Mouse (Mus musculus): ENCODE measurements around the gene Gcnt7. TPM values are rescaled to one million over a fixed set of nuclear protein-coding genes. Genes with fewer than 3 reads are reported as not detected.

Gcnt7 gene
- polyA plus RNA-seq, 1 experiment from 2014 or later = 2.8 TPM

DNA sequence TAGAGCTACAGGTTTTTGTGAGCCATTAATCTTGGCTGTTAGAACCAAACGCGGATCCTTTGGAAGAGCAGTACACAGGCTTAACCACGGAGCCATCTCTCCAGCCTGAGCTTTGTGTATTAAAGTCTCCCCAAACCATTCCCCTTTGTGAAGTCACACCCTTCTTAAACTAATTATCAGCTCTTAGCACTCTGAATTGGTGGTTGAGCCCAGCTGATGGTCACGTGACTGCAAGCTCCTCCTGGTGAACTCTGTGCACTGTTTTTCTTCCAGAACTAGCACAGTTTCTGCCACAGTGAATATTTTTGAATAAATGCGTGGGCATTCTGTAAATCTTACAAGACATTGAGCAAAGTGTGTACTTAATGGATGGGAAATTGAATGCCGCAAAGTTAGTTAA is 17.2 kb downstream of the Gcnt7 start:
- peaks cover 5% of the 10 kb centered on the region; the same call in 1 of the 2 replicates for H3K36me3 ChIP-seq (ENCODE audit: control insufficient read depth, insufficient read depth)
- H3K27me3 ChIP-seq (replicated peaks; ENCODE audit: control insufficient read depth, insufficient read depth, low read length) = no peaks in the 10 kb centered on the region
- 32% methylated on average over 6 of the region's 6 CpGs for WGBS
- peak overlapping the region; percentile 64 for H3K4me3 ChIP-seq (replicated peaks; ENCODE audit: low read length)
- peak overlapping the region; percentile 71 for H3K4me2 ChIP-seq (ENCODE audit: low read length)
- peaks cover 23% of the 10 kb centered on the region for H3K4me1 ChIP-seq (replicated peaks; ENCODE audit: control insufficient read depth, insufficient read depth, low read length)
- H3K9me3 ChIP-seq (ENCODE audit: control insufficient read depth, low read length) = no peaks in the 10 kb centered on the region
- H3K9ac ChIP-seq (replicated peaks; ENCODE audit: low read depth, low read length) = peak overlapping the region; percentile 61
- H3K27ac ChIP-seq (ENCODE audit: low read length) = no peak overlapping the region
- ATAC-seq = no peak

DNA sequence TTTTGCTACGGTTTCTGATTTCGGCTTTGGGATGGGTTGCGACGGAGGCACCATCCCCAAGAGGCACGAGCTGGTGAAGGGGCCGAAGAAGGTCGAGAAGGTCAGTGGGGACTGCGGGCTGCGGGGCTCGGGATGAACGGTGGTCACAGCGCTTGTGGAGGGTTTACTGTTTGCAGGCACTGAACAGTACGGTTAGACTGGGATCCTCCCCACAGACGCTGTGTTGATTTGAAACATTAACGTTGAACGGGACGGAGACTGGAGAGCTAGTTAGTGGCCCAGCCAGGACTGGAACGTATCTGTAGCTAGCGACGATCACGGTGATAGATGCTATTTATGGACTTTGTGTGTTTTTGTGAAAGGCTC is 17.8 kb downstream of the Gcnt7 start:
- H3K36me3 ChIP-seq (ENCODE audit: control insufficient read depth, insufficient read depth) = 0 out of 2 replicates have a peak, but pooled peaks cover 1% of the 10 kb centered on the region
- peak overlapping the region; percentile 64 for H3K4me3 ChIP-seq (replicated peaks; ENCODE audit: low read length)
- H3K9me3 ChIP-seq (ENCODE audit: control insufficient read depth, low read length) = no peaks in the 10 kb centered on the region
- H3K4me1 ChIP-seq (replicated peaks; ENCODE audit: control insufficient read depth, insufficient read depth, low read length) = peaks cover 23% of the 10 kb centered on the region
- H3K9ac ChIP-seq (replicated peaks; ENCODE audit: low read depth, low read length) = peak overlapping the region; percentile 61
- peak overlapping the region; percentile 29; the same call in 1 of the 2 replicates for H3K27ac ChIP-seq (ENCODE audit: low read length)
- no peaks in the 10 kb centered on the region for H3K27me3 ChIP-seq (replicated peaks; ENCODE audit: control insufficient read depth, insufficient read depth, low read length)
- under 1% methylated on average over 21 of the region's 21 CpGs for WGBS
- peak overlapping the region; percentile 71 for H3K4me2 ChIP-seq (ENCODE audit: low read length)
- ATAC-seq = peak; percentile 70

DNA sequence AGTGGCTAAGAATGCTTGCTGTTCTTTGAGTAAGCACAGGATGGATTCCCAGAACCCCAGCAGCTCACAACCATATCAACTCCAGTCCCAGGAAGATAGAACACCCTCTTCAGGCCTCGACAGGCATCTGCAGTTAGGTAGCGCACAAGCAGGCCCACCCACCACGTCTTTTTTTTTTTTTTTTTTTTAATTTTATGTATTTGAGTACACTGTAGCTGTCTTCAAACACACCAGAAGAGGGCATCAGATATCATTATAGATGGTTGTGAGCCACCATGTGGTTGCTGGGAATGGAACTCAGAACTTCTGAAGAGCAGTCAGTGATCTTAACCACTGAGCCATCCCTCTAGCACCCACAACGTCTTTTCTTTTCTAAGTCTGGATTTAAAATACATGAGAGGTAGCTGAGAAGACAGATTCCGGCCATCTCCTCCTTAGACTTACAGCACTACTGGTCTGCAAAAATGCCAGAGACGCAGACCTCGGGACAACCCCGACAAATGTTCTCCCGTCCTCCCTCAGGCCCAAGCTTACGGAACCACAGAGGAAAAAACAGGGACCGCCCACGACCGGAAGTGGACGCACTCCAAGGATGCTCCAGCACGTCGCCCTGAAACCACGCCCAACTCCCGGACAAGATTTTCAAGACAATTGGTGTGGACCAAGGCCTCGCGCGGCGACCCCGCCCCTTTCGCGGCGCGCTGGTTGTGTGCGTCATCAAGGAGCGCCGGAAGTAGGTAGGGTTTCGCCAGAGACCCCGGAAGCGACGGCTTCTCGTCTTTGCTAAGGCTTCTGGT is 18.4 kb downstream of the Gcnt7 start, which contains the start of gene Rtf2:
TSS of gene Rtf2 (plus strand) at position 714 of the 797 bp plus-strand sequence.
- Histone ChIP-seq H3K4me2 (ENCODE audit: low read length) (peak within 1 kb of the TSS; percentile 71), H3K36me3 (ENCODE audit: control insufficient read depth, insufficient read depth) (no peaks in the 10 kb centered on the region), H3K27me3 (replicated peaks; ENCODE audit: control insufficient read depth, insufficient read depth, low read length) (no peaks in the 10 kb centered on the region), H3K9me3 (ENCODE audit: control insufficient read depth, low read length) (no peaks in the 10 kb centered on the region), H3K4me3 (replicated peaks; ENCODE audit: low read length) (peak within 1 kb of the TSS; percentile 64), H3K4me1 (replicated peaks; ENCODE audit: control insufficient read depth, insufficient read depth, low read length) (peaks cover 23% of the 10 kb centered on the region), H3K9ac (replicated peaks; ENCODE audit: low read depth, low read length) (peak within 1 kb of the TSS; percentile 72), H3K27ac (ENCODE audit: low read length) (peak within 1 kb of the TSS; percentile 82)
- WGBS = 3% methylated on average over 35 of the region's 35 CpGs
- ATAC-seq = peak; percentile 95

- H3K9ac ChIP-seq (replicated peaks; ENCODE audit: low read depth, low read length) = no peak overlapping the region
- ATAC-seq = no peak
- no peaks in the 10 kb centered on the region for H3K27me3 ChIP-seq (replicated peaks; ENCODE audit: control insufficient read depth, insufficient read depth, low read length)
- H3K36me3 ChIP-seq (ENCODE audit: control insufficient read depth, insufficient read depth) = no peaks in the 10 kb centered on the region
- no peak overlapping the region for H3K27ac ChIP-seq (ENCODE audit: low read length)
- peaks cover 21% of the 10 kb centered on the region for H3K4me1 ChIP-seq (replicated peaks; ENCODE audit: control insufficient read depth, insufficient read depth, low read length)
- H3K4me3 ChIP-seq (replicated peaks; ENCODE audit: low read length) = no peak overlapping the region
- WGBS = 73% methylated on average over 16 of the region's 16 CpGs
- no peaks in the 10 kb centered on the region for H3K9me3 ChIP-seq (ENCODE audit: control insufficient read depth, low read length)
- H3K4me2 ChIP-seq (ENCODE audit: low read length) = no peak overlapping the region
These were observed 20.9 kb downstream of the Gcnt7 start for GRCm38 (mm10) chr2:172437371-172437952.

GRCm38 (mm10) chr2:172433746-172434145 is 24.6 kb downstream of the Gcnt7 start:
- no peak overlapping the region for H3K4me2 ChIP-seq (ENCODE audit: low read length)
- H3K4me1 ChIP-seq (replicated peaks; ENCODE audit: control insufficient read depth, insufficient read depth, low read length) = no peaks in the 10 kb centered on the region
- no peaks in the 10 kb centered on the region for H3K27me3 ChIP-seq (replicated peaks; ENCODE audit: control insufficient read depth, insufficient read depth, low read length)
- H3K27ac ChIP-seq (ENCODE audit: low read length) = no peak overlapping the region
- no peak overlapping the region for H3K4me3 ChIP-seq (replicated peaks; ENCODE audit: low read length)
- no peaks in the 10 kb centered on the region for H3K36me3 ChIP-seq (ENCODE audit: control insufficient read depth, insufficient read depth)
- no peak for ATAC-seq
- WGBS = 57% methylated on average over 5 of the region's 5 CpGs
- no peak overlapping the region for H3K9ac ChIP-seq (replicated peaks; ENCODE audit: low read depth, low read length)
- no peaks in the 10 kb centered on the region for H3K9me3 ChIP-seq (ENCODE audit: control insufficient read depth, low read length)

DNA sequence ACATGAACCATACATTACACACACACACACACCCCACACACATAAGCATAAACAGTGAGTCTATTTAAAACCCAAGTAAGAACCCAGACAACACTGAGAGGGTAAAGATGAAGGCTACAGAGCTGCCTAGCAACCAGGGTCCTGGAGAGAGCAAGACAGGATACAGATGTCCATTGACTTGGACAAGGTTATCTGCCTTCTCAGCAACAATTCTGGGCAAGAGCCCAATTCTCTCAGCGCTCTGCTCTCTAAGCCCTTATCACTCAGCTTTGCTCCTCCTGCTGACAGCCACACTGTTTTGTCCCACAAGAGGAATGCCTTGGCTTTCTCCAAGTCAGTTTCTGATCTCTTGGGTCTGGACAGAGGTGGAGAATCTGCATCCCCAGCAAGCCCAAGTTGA is 27.8 kb downstream of the Gcnt7 start:
- Histone ChIP-seq H3K4me2 (ENCODE audit: low read length) (no peak overlapping the region), H3K4me1 (replicated peaks; ENCODE audit: control insufficient read depth, insufficient read depth, low read length) (no peaks in the 10 kb centered on the region), H3K36me3 (ENCODE audit: control insufficient read depth, insufficient read depth) (no peaks in the 10 kb centered on the region), H3K27ac (ENCODE audit: low read length) (no peak overlapping the region), H3K9me3 (ENCODE audit: control insufficient read depth, low read length) (no peaks in the 10 kb centered on the region), H3K4me3 (replicated peaks; ENCODE audit: low read length) (no peak overlapping the region), H3K27me3 (replicated peaks; ENCODE audit: control insufficient read depth, insufficient read depth, low read length) (0 out of 2 replicates have a peak, but pooled peaks cover 2% of the 10 kb centered on the region), H3K9ac (replicated peaks; ENCODE audit: low read depth, low read length) (no peak overlapping the region)
- 79% methylated on average over 1 of the region's 1 CpGs for WGBS
- no peak for ATAC-seq

DNA sequence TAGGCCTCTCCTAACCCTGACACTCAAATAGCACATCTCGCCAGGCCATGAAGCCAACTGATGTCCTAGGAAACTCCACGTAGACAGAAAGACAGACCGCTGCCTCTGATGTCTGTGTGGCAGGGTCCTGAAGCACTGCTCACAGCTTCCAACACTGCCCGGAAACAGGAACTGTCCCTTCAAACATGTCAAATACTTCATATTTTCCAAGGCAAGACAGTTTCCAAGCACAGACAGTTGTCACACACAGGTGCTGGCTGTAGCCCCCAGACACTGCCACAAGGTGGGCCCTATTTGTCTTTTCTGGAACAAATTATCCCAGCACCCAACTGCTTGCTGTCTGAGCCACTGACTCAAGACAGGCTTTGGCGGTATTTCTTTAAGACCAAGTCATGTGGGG is 40.2 kb downstream of the Gcnt7 start:
- WGBS = 89% methylated on average over 5 of the region's 5 CpGs
- Histone ChIP-seq H3K9me3 (ENCODE audit: control insufficient read depth, low read length) (no peaks in the 10 kb centered on the region), H3K27me3 (replicated peaks; ENCODE audit: control insufficient read depth, insufficient read depth, low read length) (no peaks in the 10 kb centered on the region), H3K36me3 (ENCODE audit: control insufficient read depth, insufficient read depth) (no peaks in the 10 kb centered on the region), H3K27ac (ENCODE audit: low read length) (no peak overlapping the region), H3K4me2 (ENCODE audit: low read length) (no peak overlapping the region), H3K4me3 (replicated peaks; ENCODE audit: low read length) (no peak overlapping the region), H3K9ac (replicated peaks; ENCODE audit: low read depth, low read length) (no peak overlapping the region), H3K4me1 (replicated peaks; ENCODE audit: control insufficient read depth, insufficient read depth, low read length) (no peaks in the 10 kb centered on the region)
- no peak for ATAC-seq

GRCm38 (mm10) chr2:172416876-172417275 is 41.5 kb downstream of the Gcnt7 start:
- H3K27ac ChIP-seq (ENCODE audit: low read length) = no peak overlapping the region
- ATAC-seq = no peak
- H3K9me3 ChIP-seq (ENCODE audit: control insufficient read depth, low read length) = no peaks in the 10 kb centered on the region
- no peak overlapping the region for H3K4me2 ChIP-seq (ENCODE audit: low read length)
- no peaks in the 10 kb centered on the region for H3K27me3 ChIP-seq (replicated peaks; ENCODE audit: control insufficient read depth, insufficient read depth, low read length)
- H3K4me3 ChIP-seq (replicated peaks; ENCODE audit: low read length) = no peak overlapping the region
- H3K4me1 ChIP-seq (replicated peaks; ENCODE audit: control insufficient read depth, insufficient read depth, low read length) = no peaks in the 10 kb centered on the region
- H3K36me3 ChIP-seq (ENCODE audit: control insufficient read depth, insufficient read depth) = no peaks in the 10 kb centered on the region
- no peak overlapping the region for H3K9ac ChIP-seq (replicated peaks; ENCODE audit: low read depth, low read length)
- 89% methylated on average over 5 of the region's 5 CpGs for WGBS

- no peaks in the 10 kb centered on the region for H3K9me3 ChIP-seq (ENCODE audit: control insufficient read depth, low read length)
- no peak overlapping the region for H3K4me2 ChIP-seq (ENCODE audit: low read length)
- 60% methylated on average over 12 of the region's 12 CpGs for WGBS
- H3K36me3 ChIP-seq (ENCODE audit: control insufficient read depth, insufficient read depth) = no peaks in the 10 kb centered on the region
- H3K27me3 ChIP-seq (replicated peaks; ENCODE audit: control insufficient read depth, insufficient read depth, low read length) = no peaks in the 10 kb centered on the region
- no peak overlapping the region for H3K9ac ChIP-seq (replicated peaks; ENCODE audit: low read depth, low read length)
- no peaks in the 10 kb centered on the region for H3K4me1 ChIP-seq (replicated peaks; ENCODE audit: control insufficient read depth, insufficient read depth, low read length)
- H3K4me3 ChIP-seq (replicated peaks; ENCODE audit: low read length) = no peak overlapping the region
- H3K27ac ChIP-seq (ENCODE audit: low read length) = no peak overlapping the region
- ATAC-seq = no peak
These were observed 42.2 kb downstream of the Gcnt7 start for GRCm38 (mm10) chr2:172416218-172416617.

Measured in forebrain, embryonic 16.5 days (tissue).